Mouse (Mus musculus): ENCODE results near the gene Tnrc6b. TPM values are rescaled to one million over a fixed set of nuclear protein-coding genes. Genes with fewer than 3 reads are reported as not detected.
A peak's percentile ranks its signal among the peaks of the same experiment; 100 is the strongest.

Gene Tnrc6b
- polyA plus RNA-seq, 1 experiment from 2014 or later = 16.3 TPM

DNA sequence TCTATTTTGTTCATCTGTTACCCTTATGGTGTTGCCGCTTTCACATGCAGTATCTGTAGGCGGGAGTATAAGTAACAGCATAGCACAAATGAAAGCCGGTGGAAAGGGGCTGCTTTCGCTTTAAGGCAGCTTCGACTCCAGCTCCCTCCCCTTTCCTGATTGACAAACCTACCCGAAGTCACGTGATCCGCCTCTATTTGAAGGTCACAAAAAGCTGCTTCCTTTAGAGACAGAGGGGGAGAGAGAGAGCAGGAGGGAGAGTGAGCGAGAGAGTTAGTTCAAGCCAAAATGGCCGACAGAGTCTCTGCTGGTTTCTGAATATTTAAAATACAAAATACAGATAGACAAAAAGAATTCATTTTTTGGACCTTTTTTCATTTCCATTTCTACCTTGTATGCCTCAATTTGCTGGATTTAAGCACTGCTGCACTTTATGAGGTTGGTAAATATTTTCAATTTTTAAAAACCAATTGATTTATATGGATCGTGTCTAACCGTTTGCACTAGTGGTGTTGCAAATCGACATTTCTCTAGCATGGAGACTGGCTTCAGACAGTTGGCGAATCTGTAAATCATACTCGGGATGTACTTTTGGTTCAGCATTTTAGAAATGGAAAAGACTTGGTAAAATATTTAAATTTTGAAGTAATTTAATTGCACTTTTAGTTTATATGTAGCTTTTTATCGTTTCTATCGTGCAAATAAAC is 87.4 kb downstream of the Tnrc6b start:
- DNase-seq (ENCODE audit: low spot score) (peak; percentile 82), ATAC-seq (replicated peaks; ENCODE audit: low FRiP score, low TSS enrichment, low read depth) (peak; percentile 91)
- H3K27ac ChIP-seq (ENCODE audit: low read depth) = peak overlapping the region; percentile 91
- WGBS = under 1% methylated on average over 17 of the region's 17 CpGs
- H3K9me3 ChIP-seq (ENCODE audit: control insufficient read depth, low read length) = no peaks in the 10 kb centered on the region
- peak overlapping the region; percentile 74 for H3K4me2 ChIP-seq (ENCODE audit: low read length)
- H3K4me3 ChIP-seq (ENCODE audit: low read depth, low read length) = peak overlapping the region; percentile 88
- peak overlapping the region; percentile 94 for H3K9ac ChIP-seq (ENCODE audit: low read length)
- H3K4me1 ChIP-seq (replicated peaks; ENCODE audit: control insufficient read depth, insufficient read depth, low read length) = peaks cover 30% of the 10 kb centered on the region
- H3K36me3 ChIP-seq (ENCODE audit: control insufficient read depth, insufficient read depth, low read length) = no peaks in the 10 kb centered on the region
- no peaks in the 10 kb centered on the region for H3K27me3 ChIP-seq (replicated peaks; ENCODE audit: control insufficient read depth, insufficient read depth, low read length)

DNA sequence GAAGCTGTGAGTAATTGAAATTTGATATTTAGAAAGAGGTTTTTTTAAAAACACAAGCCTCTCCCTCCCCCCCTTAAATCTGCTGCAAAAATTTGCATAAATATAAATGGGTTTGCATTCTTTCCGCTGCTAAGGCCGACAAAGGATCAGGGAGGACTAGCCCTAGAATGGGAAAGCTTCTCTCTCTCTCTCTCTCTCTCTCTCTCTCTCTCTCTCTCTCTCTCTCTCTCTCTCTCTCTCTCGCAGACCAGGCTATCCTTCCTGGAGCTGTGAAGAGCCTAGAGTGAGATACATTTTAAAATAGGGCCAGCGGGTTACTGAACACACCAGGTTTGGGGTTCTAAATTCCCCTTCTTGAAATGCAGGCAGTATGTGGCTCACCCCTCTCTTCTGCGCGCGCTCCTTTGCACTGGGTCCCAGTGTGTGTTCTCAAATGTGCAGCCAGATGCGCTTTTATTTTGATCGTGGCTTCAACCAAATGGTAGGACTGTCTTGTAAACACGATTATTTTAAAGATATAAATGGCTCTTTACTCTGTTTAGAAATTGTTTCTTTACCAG is 88.0 kb downstream of the Tnrc6b start:
- Histone ChIP-seq H3K4me3 (ENCODE audit: low read depth, low read length) (peak overlapping the region; percentile 88), H3K9me3 (ENCODE audit: control insufficient read depth, low read length) (no peaks in the 10 kb centered on the region), H3K27ac (ENCODE audit: low read depth) (peak overlapping the region; percentile 91), H3K9ac (ENCODE audit: low read length) (peak overlapping the region; percentile 94), H3K36me3 (ENCODE audit: control insufficient read depth, insufficient read depth, low read length) (no peaks in the 10 kb centered on the region), H3K27me3 (replicated peaks; ENCODE audit: control insufficient read depth, insufficient read depth, low read length) (no peaks in the 10 kb centered on the region), H3K4me2 (ENCODE audit: low read length) (peak overlapping the region; percentile 74), H3K4me1 (replicated peaks; ENCODE audit: control insufficient read depth, insufficient read depth, low read length) (peaks cover 32% of the 10 kb centered on the region)
- ATAC-seq (replicated peaks; ENCODE audit: low FRiP score, low TSS enrichment, low read depth) = no peak
- DNase-seq (ENCODE audit: low spot score) = peak; percentile 79
- WGBS = under 1% methylated on average over 10 of the region's 10 CpGs

GRCm38 (mm10) chr15:80799634-80800137 is 88.6 kb downstream of the Tnrc6b start:
- peaks cover 32% of the 10 kb centered on the region for H3K4me1 ChIP-seq (replicated peaks; ENCODE audit: control insufficient read depth, insufficient read depth, low read length)
- under 1% methylated on average over 10 of the region's 10 CpGs for WGBS
- H3K4me2 ChIP-seq (ENCODE audit: low read length) = peak overlapping the region; percentile 74
- no peaks in the 10 kb centered on the region for H3K36me3 ChIP-seq (ENCODE audit: control insufficient read depth, insufficient read depth, low read length)
- peak overlapping the region; percentile 94 for H3K9ac ChIP-seq (ENCODE audit: low read length)
- peak overlapping the region; percentile 91 for H3K27ac ChIP-seq (ENCODE audit: low read depth)
- peak overlapping the region; percentile 88 for H3K4me3 ChIP-seq (ENCODE audit: low read depth, low read length)
- DNase-seq (ENCODE audit: low spot score) = peak; percentile 72
- no peaks in the 10 kb centered on the region for H3K9me3 ChIP-seq (ENCODE audit: control insufficient read depth, low read length)
- ATAC-seq (replicated peaks; ENCODE audit: low FRiP score, low TSS enrichment, low read depth) = no peak
- H3K27me3 ChIP-seq (replicated peaks; ENCODE audit: control insufficient read depth, insufficient read depth, low read length) = no peaks in the 10 kb centered on the region

- Histone ChIP-seq H3K27me3 (replicated peaks; ENCODE audit: control insufficient read depth, insufficient read depth, low read length) (no peaks in the 10 kb centered on the region), H3K9ac (ENCODE audit: low read length) (peak overlapping the region; percentile 94), H3K4me1 (replicated peaks; ENCODE audit: control insufficient read depth, insufficient read depth, low read length) (peaks cover 32% of the 10 kb centered on the region), H3K9me3 (ENCODE audit: control insufficient read depth, low read length) (no peaks in the 10 kb centered on the region), H3K4me3 (ENCODE audit: low read depth, low read length) (peak overlapping the region; percentile 88), H3K4me2 (ENCODE audit: low read length) (peak overlapping the region; percentile 74), H3K36me3 (ENCODE audit: control insufficient read depth, insufficient read depth, low read length) (no peaks in the 10 kb centered on the region), H3K27ac (ENCODE audit: low read depth) (no peak overlapping the region)
- DNase-seq (ENCODE audit: low spot score) (no peak), ATAC-seq (replicated peaks; ENCODE audit: low FRiP score, low TSS enrichment, low read depth) (no peak)
- WGBS = 16% methylated on average over 3 of the region's 3 CpGs
Measured at GRCm38 (mm10) chr15:80800201-80800600, 89.1 kb downstream of the Tnrc6b start.

DNA sequence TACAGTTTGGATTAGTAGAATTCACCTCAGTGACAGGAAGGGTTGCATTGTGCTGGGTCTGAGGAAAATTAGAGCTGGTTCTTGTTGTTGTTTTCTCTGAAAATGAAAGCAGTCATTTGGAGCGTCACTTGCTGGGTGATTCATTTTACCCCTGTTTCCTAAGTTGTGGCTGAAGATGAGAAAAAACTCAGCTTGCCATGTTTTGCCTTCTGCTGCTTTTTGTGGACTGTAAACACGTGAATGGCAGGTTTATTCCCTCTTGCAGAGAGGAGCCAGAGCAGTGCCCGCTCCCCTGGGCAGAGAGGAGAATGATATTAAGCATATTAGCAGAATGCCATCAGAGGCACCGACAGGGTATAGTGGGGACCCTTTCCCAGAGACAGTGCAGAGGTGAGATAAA is 89.7 kb downstream of the Tnrc6b start:
- no peak for DNase-seq (ENCODE audit: low spot score)
- Histone ChIP-seq H3K9me3 (ENCODE audit: control insufficient read depth, low read length) (no peaks in the 10 kb centered on the region), H3K27ac (ENCODE audit: low read depth) (no peak overlapping the region), H3K36me3 (ENCODE audit: control insufficient read depth, insufficient read depth, low read length) (no peaks in the 10 kb centered on the region), H3K4me1 (replicated peaks; ENCODE audit: control insufficient read depth, insufficient read depth, low read length) (peaks cover 32% of the 10 kb centered on the region), H3K27me3 (replicated peaks; ENCODE audit: control insufficient read depth, insufficient read depth, low read length) (no peaks in the 10 kb centered on the region), H3K9ac (ENCODE audit: low read length) (no peak overlapping the region), H3K4me3 (ENCODE audit: low read depth, low read length) (peak overlapping the region; percentile 88), H3K4me2 (ENCODE audit: low read length) (peak overlapping the region; percentile 74)
- WGBS = 12% methylated on average over 4 of the region's 4 CpGs
- ATAC-seq (replicated peaks; ENCODE audit: low FRiP score, low TSS enrichment, low read depth) = no peak

DNA sequence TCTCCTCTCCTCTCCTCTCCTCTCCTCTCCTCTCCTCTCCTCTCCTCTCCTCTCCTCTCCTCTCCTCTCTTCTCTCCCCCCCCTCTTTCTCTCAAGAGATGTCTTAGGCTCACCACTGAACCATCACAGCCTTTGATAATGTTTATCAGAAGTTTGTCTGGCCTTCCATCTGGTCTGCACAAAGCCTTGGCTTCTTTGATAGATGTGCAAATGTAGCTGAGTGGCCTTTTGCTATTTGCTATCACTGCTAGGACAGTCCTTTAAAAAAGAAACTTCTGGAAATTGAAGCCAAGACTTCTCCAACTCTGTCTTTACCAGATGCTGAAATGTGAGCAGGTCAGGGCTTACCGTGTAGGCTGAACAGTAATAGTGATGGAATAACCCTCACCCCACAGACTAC is 90.5 kb downstream of the Tnrc6b start:
- DNase-seq (ENCODE audit: low spot score) (peak; percentile 45), ATAC-seq (replicated peaks; ENCODE audit: low FRiP score, low TSS enrichment, low read depth) (no peak)
- Histone ChIP-seq H3K4me3 (ENCODE audit: low read depth, low read length) (no peak overlapping the region), H3K9ac (ENCODE audit: low read length) (no peak overlapping the region), H3K9me3 (ENCODE audit: control insufficient read depth, low read length) (no peaks in the 10 kb centered on the region), H3K36me3 (ENCODE audit: control insufficient read depth, insufficient read depth, low read length) (no peaks in the 10 kb centered on the region), H3K4me1 (replicated peaks; ENCODE audit: control insufficient read depth, insufficient read depth, low read length) (peaks cover 40% of the 10 kb centered on the region), H3K4me2 (ENCODE audit: low read length) (peak overlapping the region; percentile 74; the same call in 1 of the 2 replicates), H3K27me3 (replicated peaks; ENCODE audit: control insufficient read depth, insufficient read depth, low read length) (no peaks in the 10 kb centered on the region), H3K27ac (ENCODE audit: low read depth) (no peak overlapping the region)
- 29% methylated on average over 1 of the region's 1 CpGs for WGBS

GRCm38 (mm10) chr15:80807162-80807561 is 96.0 kb downstream of the Tnrc6b start:
- DNase-seq (ENCODE audit: low spot score) = no peak
- Histone ChIP-seq H3K27ac (ENCODE audit: low read depth) (no peak overlapping the region), H3K4me2 (ENCODE audit: low read length) (no peak overlapping the region), H3K4me1 (replicated peaks; ENCODE audit: control insufficient read depth, insufficient read depth, low read length) (peaks cover 29% of the 10 kb centered on the region), H3K27me3 (replicated peaks; ENCODE audit: control insufficient read depth, insufficient read depth, low read length) (no peaks in the 10 kb centered on the region), H3K36me3 (ENCODE audit: control insufficient read depth, insufficient read depth, low read length) (no peaks in the 10 kb centered on the region), H3K4me3 (ENCODE audit: low read depth, low read length) (no peak overlapping the region), H3K9ac (ENCODE audit: low read length) (no peak overlapping the region), H3K9me3 (ENCODE audit: control insufficient read depth, low read length) (no peaks in the 10 kb centered on the region)
- ATAC-seq (replicated peaks; ENCODE audit: low FRiP score, low TSS enrichment, low read depth) = no peak
- 47% methylated on average over 5 of the region's 5 CpGs for WGBS

DNA sequence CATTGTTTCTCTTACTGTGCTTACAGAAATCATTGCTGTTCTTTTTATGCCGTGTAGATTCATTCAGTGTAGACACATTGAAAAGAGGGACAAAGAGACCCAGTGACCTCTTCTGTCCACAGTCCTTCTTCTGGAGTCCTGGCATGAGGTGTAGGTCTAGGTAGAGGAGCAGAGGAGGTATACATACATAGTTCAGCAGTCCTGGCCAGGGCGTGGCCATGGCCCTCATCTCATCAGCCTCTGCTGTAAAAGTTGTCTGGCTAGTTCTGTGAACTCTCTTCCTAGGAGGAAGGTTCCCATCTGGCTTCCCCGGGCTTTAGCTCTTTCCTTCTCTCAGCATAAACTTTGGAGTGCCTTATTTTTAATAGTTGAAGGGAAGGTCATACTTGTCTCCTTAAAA is 99.1 kb downstream of the Tnrc6b start:
- no peak overlapping the region for H3K9ac ChIP-seq (ENCODE audit: low read length)
- H3K4me1 ChIP-seq (replicated peaks; ENCODE audit: control insufficient read depth, insufficient read depth, low read length) = peaks cover 20% of the 10 kb centered on the region
- no peak for DNase-seq (ENCODE audit: low spot score)
- WGBS = 71% methylated on average over 3 of the region's 3 CpGs
- H3K4me3 ChIP-seq (ENCODE audit: low read depth, low read length) = no peak overlapping the region
- no peak overlapping the region for H3K27ac ChIP-seq (ENCODE audit: low read depth)
- no peaks in the 10 kb centered on the region for H3K27me3 ChIP-seq (replicated peaks; ENCODE audit: control insufficient read depth, insufficient read depth, low read length)
- H3K36me3 ChIP-seq (ENCODE audit: control insufficient read depth, insufficient read depth, low read length) = no peaks in the 10 kb centered on the region
- H3K9me3 ChIP-seq (ENCODE audit: control insufficient read depth, low read length) = peaks cover 1% of the 10 kb centered on the region; the same call in 1 of the 2 replicates
- no peak for ATAC-seq (replicated peaks; ENCODE audit: low FRiP score, low TSS enrichment, low read depth)
- no peak overlapping the region for H3K4me2 ChIP-seq (ENCODE audit: low read length)
